Mouse (Mus musculus): ENCODE measurements at regions not wholly inside any gene's neighbourhood (a gene's known extent, or its start where the extent isn't known, plus 50 kb on each side); places are given as distances from the start of the nearest gene placed in this dataset.

- no peaks in the 10 kb centered on the region for H3K27me3 ChIP-seq (ENCODE audit: control insufficient read depth, insufficient read depth, low read length)
- no peak for DNase-seq
- TF ChIP-seq POLR2A (IDR thresholded peaks at IDR 0.05; ENCODE audit: borderline replicate concordance, insufficient read depth, low read length) (no peak), CTCF (IDR thresholded peaks at IDR 0.05; ENCODE audit: borderline replicate concordance, insufficient read depth, low read depth, low read length) (no peak)
- WGBS, result 65% methylated on average over 4 of the region's 4 CpGs
- H3K27ac ChIP-seq (ENCODE audit: insufficient read depth, low read length), result no peak overlapping the region
- peaks cover 3% of the 10 kb centered on the region; the same call in 1 of the 2 replicates for H3K4me1 ChIP-seq (ENCODE audit: control insufficient read depth, insufficient read depth, low read length)
- H3K4me3 ChIP-seq (replicated peaks; ENCODE audit: insufficient read depth, low read depth, low read length), result no peak overlapping the region
These were observed 145.0 kb upstream of the Dynlrb2 start for GRCm38 (mm10) chr8:116359761-116360160.

DNA sequence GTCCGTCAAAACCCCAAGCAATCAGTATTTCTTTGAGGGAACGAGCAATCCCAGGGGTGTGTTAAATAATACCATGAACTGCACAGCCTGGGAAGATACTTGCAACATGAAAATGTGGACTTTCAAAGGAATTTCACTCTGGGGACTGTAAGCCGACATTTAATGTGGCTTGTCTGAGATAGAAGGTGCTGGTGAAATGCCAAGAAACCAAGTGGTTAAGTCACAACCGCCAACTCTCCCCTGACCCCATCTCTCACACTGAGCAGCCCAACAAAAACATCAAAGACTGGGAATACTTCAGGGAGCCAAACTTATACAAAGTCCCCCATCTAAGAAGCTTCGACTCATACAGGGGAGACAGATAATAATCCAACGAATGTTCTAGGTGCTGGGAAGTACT lies 150.0 kb upstream of the Dynlrb2 start:
- no peak for DNase-seq
- 55% methylated on average over 6 of the region's 6 CpGs for WGBS
- Histone ChIP-seq H3K4me1 (ENCODE audit: control insufficient read depth, insufficient read depth, low read length) (no peaks in the 10 kb centered on the region), H3K27ac (ENCODE audit: insufficient read depth, low read length) (no peak overlapping the region), H3K4me3 (replicated peaks; ENCODE audit: insufficient read depth, low read depth, low read length) (no peak overlapping the region), H3K27me3 (ENCODE audit: control insufficient read depth, insufficient read depth, low read length) (no peaks in the 10 kb centered on the region)
- TF ChIP-seq CTCF (IDR thresholded peaks at IDR 0.05; ENCODE audit: borderline replicate concordance, insufficient read depth, low read depth, low read length), result no peak
- TF ChIP-seq POLR2A (IDR thresholded peaks at IDR 0.05; ENCODE audit: borderline replicate concordance, insufficient read depth, low read length), result no peak

GRCm38 (mm10) chr8:116353911-116354310 lies 150.9 kb upstream of the Dynlrb2 start:
- Histone ChIP-seq H3K4me3 (replicated peaks; ENCODE audit: insufficient read depth, low read depth, low read length) (no peak overlapping the region), H3K4me1 (ENCODE audit: control insufficient read depth, insufficient read depth, low read length) (no peaks in the 10 kb centered on the region), H3K27me3 (ENCODE audit: control insufficient read depth, insufficient read depth, low read length) (no peaks in the 10 kb centered on the region), H3K27ac (ENCODE audit: insufficient read depth, low read length) (no peak overlapping the region)
- no peak for DNase-seq
- TF ChIP-seq POLR2A (IDR thresholded peaks at IDR 0.05; ENCODE audit: borderline replicate concordance, insufficient read depth, low read length) (no peak), CTCF (IDR thresholded peaks at IDR 0.05; ENCODE audit: borderline replicate concordance, insufficient read depth, low read depth, low read length) (no peak)
- WGBS, result 93% methylated on average over 5 of the region's 5 CpGs

DNA sequence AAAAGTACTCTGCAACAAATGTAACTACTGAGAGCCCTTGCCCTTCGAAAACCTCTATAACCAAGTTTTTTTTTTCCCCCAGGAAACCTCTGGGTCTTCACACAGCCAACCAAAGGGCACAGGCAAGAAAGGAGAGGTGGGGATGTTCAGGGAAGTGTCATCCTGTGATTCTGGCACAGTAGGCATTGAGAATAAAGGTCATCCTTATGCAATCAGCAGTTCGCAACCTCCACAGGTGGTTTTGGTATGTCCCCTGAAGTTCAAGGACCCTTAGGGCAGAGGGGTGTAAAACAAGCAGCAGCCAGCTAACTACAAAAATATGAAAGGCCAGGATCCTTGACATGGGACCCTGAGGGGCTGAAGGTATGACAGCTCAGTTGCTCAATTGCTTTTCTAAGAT lies 152.1 kb upstream of the Dynlrb2 start:
- H3K4me1 ChIP-seq (ENCODE audit: control insufficient read depth, insufficient read depth, low read length), result no peaks in the 10 kb centered on the region
- H3K27me3 ChIP-seq (ENCODE audit: control insufficient read depth, insufficient read depth, low read length), result no peaks in the 10 kb centered on the region
- TF ChIP-seq CTCF (IDR thresholded peaks at IDR 0.05; ENCODE audit: borderline replicate concordance, insufficient read depth, low read depth, low read length) (no peak), POLR2A (IDR thresholded peaks at IDR 0.05; ENCODE audit: borderline replicate concordance, insufficient read depth, low read length) (no peak)
- no peak overlapping the region for H3K27ac ChIP-seq (ENCODE audit: insufficient read depth, low read length)
- WGBS, result over 99% methylated on average over 2 of the region's 2 CpGs
- H3K4me3 ChIP-seq (replicated peaks; ENCODE audit: insufficient read depth, low read depth, low read length), result no peak overlapping the region
- no peak for DNase-seq

DNA sequence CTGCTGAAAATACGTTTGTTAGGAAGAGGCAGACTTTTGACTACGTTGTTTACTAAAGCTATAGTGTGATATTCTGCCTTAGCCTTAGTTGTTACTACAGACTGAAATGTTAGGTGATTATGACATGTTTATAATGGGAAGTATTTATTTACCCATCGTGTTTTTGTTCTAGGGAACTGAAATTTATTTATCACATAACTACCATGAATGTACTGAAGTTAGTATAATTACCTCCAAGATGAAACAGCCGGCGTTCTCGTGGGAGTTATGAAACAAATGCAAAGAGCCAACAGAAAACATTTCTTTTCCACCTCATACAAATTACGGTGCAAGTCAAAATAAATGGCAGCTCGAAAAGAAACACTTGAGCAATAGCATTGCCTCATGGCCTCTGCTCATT lies 155.8 kb upstream of the Dynlrb2 start:
- Histone ChIP-seq H3K27ac (ENCODE audit: insufficient read depth, low read length) (no peak overlapping the region), H3K27me3 (ENCODE audit: control insufficient read depth, insufficient read depth, low read length) (no peaks in the 10 kb centered on the region), H3K4me3 (replicated peaks; ENCODE audit: insufficient read depth, low read depth, low read length) (no peak overlapping the region), H3K4me1 (ENCODE audit: control insufficient read depth, insufficient read depth, low read length) (no peaks in the 10 kb centered on the region)
- 89% methylated on average over 8 of the region's 8 CpGs for WGBS
- DNase-seq, result no peak
- TF ChIP-seq CTCF (IDR thresholded peaks at IDR 0.05; ENCODE audit: borderline replicate concordance, insufficient read depth, low read depth, low read length) (no peak), POLR2A (IDR thresholded peaks at IDR 0.05; ENCODE audit: borderline replicate concordance, insufficient read depth, low read length) (no peak)

DNA sequence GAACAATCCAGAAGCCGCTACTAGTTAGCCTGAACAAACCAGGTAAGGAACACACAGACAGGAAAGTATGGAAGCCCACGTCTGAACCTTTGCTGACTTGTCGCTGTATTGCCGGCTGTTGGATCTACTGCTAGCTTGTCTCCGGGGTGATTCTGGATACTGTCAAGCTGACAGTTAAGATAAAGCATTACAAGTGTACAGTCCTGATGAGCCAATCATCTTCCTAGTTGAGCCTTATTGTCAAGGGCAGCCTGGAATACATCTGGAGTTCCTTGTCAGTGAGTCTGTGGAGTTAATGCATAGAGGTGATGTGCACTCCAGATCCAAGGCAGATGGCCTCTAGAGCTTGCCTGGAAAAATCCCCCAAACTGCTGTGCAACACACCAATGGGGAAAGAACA lies 157.8 kb upstream of the Dynlrb2 start:
- TF ChIP-seq POLR2A (IDR thresholded peaks at IDR 0.05; ENCODE audit: borderline replicate concordance, insufficient read depth, low read length), result no peak
- TF ChIP-seq CTCF (IDR thresholded peaks at IDR 0.05; ENCODE audit: borderline replicate concordance, insufficient read depth, low read depth, low read length), result no peak
- Histone ChIP-seq H3K27ac (ENCODE audit: insufficient read depth, low read length) (no peak overlapping the region), H3K4me3 (replicated peaks; ENCODE audit: insufficient read depth, low read depth, low read length) (no peak overlapping the region), H3K27me3 (ENCODE audit: control insufficient read depth, insufficient read depth, low read length) (no peaks in the 10 kb centered on the region), H3K4me1 (ENCODE audit: control insufficient read depth, insufficient read depth, low read length) (no peaks in the 10 kb centered on the region)
- DNase-seq, result no peak
- 96% methylated on average over 5 of the region's 5 CpGs for WGBS

- Histone ChIP-seq H3K4me3 (replicated peaks; ENCODE audit: insufficient read depth, low read depth, low read length) (no peak overlapping the region), H3K4me1 (ENCODE audit: control insufficient read depth, insufficient read depth, low read length) (no peaks in the 10 kb centered on the region), H3K27ac (ENCODE audit: insufficient read depth, low read length) (no peak overlapping the region), H3K27me3 (ENCODE audit: control insufficient read depth, insufficient read depth, low read length) (no peaks in the 10 kb centered on the region)
- WGBS, result 85% methylated on average over 5 of the region's 5 CpGs
- no peak for TF ChIP-seq POLR2A (IDR thresholded peaks at IDR 0.05; ENCODE audit: borderline replicate concordance, insufficient read depth, low read length)
- TF ChIP-seq CTCF (IDR thresholded peaks at IDR 0.05; ENCODE audit: borderline replicate concordance, insufficient read depth, low read depth, low read length), result no peak
- DNase-seq, result no peak
These were observed 160.1 kb upstream of the Dynlrb2 start for GRCm38 (mm10) chr8:116344590-116345222.

GRCm38 (mm10) chr8:116343534-116343933 lies 161.2 kb upstream of the Dynlrb2 start:
- no peaks in the 10 kb centered on the region for H3K27me3 ChIP-seq (ENCODE audit: control insufficient read depth, insufficient read depth, low read length)
- no peak overlapping the region for H3K27ac ChIP-seq (ENCODE audit: insufficient read depth, low read length)
- no peak overlapping the region for H3K4me3 ChIP-seq (replicated peaks; ENCODE audit: insufficient read depth, low read depth, low read length)
- no peaks in the 10 kb centered on the region; the same call in 1 of the 2 replicates for H3K4me1 ChIP-seq (ENCODE audit: control insufficient read depth, insufficient read depth, low read length)
- DNase-seq, result no peak
- WGBS, result 85% methylated on average over 5 of the region's 5 CpGs
- no peak for TF ChIP-seq CTCF (IDR thresholded peaks at IDR 0.05; ENCODE audit: borderline replicate concordance, insufficient read depth, low read depth, low read length)
- TF ChIP-seq POLR2A (IDR thresholded peaks at IDR 0.05; ENCODE audit: borderline replicate concordance, insufficient read depth, low read length), result no peak

Data from cerebellum, adult 2 months (tissue).